Mouse (Mus musculus) lung, embryonic 15.5 days (tissue): ENCODE results near the gene Fam98a. TPM values are rescaled to one million over a fixed set of nuclear protein-coding genes. Genes with fewer than 3 reads are reported as not detected.

ENCODE experiments used
- ATAC-seq: fragments of 200-750 bp; cut with Nextera tagmentation; 2 replicates; pipeline ENCODE4 v1.8.0; 2017; ENCODE audit warnings: moderate number of reproducible peaks, borderline replicate concordance; ENCODE audit not compliant: low FRiP score, low TSS enrichment; ENCODE audit errors: extremely low read depth
- H3K27ac ChIP-seq: fragments of 300-500 bp; sonication (generic); 2 replicates; pipeline ENCODE4 v1.5.1; 2015; ENCODE audit warnings: moderate library complexity, mild to moderate bottlenecking, inconsistent platforms
- H3K27me3 ChIP-seq: fragments of 300-500 bp; sonication (generic); 2 replicates; pipeline ENCODE4 v1.6.1; 2015; ENCODE audit warnings: inconsistent platforms
- H3K36me3 ChIP-seq: fragments of 300-500 bp; sonication (generic); 2 replicates; pipeline ENCODE4 v1.6.1; 2015; ENCODE audit warnings: inconsistent platforms
- H3K4me1 ChIP-seq: fragments of 300-500 bp; sonication (generic); 2 replicates; pipeline ENCODE4 v1.6.1; 2015; ENCODE audit warnings: inconsistent platforms
- H3K4me2 ChIP-seq: fragments of 300-500 bp; sonication (generic); 2 replicates; pipeline ENCODE4 v1.6.1; 2015; ENCODE audit warnings: inconsistent platforms, mild to moderate bottlenecking, moderate library complexity
- H3K4me3 ChIP-seq: fragments of 300-500 bp; sonication (generic); 2 replicates; pipeline ENCODE4 v1.5.1; 2015; ENCODE audit warnings: mild to moderate bottlenecking, inconsistent platforms
- H3K9ac ChIP-seq: fragments of 300-500 bp; sonication (generic); 2 replicates; pipeline ENCODE4 v1.6.1; 2015; ENCODE audit warnings: inconsistent platforms
- H3K9me3 ChIP-seq: fragments of 300-500 bp; sonication (generic); 2 replicates; pipeline ENCODE4 v1.6.1; 2016; ENCODE audit warnings: inconsistent platforms
- WGBS: fragments of 180-500 bp; shearing (Covaris S2); methylation state at CpG from one replicate; pipeline ENCODE4 v1.1.7; 2015; 5-methylcytosine and 5-hydroxymethylcytosine counted together
- polyA plus RNA-seq: library from polyadenylated mRNA; unstranded; fragments of >200 nt; fragmentation: Nextera tagmentation; extraction: Ambion mirVana; gene quantifications from 2 replicates; pipeline ENCODE4 v1.2.1, GENCODE M21; 2015

The Fam98a gene
- polyA plus RNA-seq, 1 experiment from 2014 or later = 25.7 TPM

- Histone ChIP-seq H3K36me3 (no peaks in the 10 kb centered on the region), H3K27me3 (no peaks in the 10 kb centered on the region; the same call in 1 of the 2 replicates), H3K9ac (no peak overlapping the region), H3K4me1 (0 out of 2 replicates have a peak, but pooled peaks cover 6% of the 10 kb centered on the region), H3K9me3 (no peaks in the 10 kb centered on the region), H3K27ac (no peak overlapping the region), H3K4me2 (no peak overlapping the region), H3K4me3 (no peak overlapping the region)
- no peak for ATAC-seq
- WGBS = 66% methylated on average over 8 of the region's 8 CpGs
Measured at GRCm38 (mm10) chr17:75519239-75519900, 32.4 kb downstream of the Fam98a start.

- H3K9ac ChIP-seq = no peak overlapping the region
- 0 out of 2 replicates have a peak, but pooled peaks cover 3% of the 10 kb centered on the region for H3K4me1 ChIP-seq
- H3K4me3 ChIP-seq = no peak overlapping the region
- no peak for ATAC-seq
- H3K27ac ChIP-seq = no peak overlapping the region
- WGBS = 55% methylated on average over 8 of the region's 8 CpGs
- H3K9me3 ChIP-seq = no peaks in the 10 kb centered on the region
- no peak overlapping the region for H3K4me2 ChIP-seq
- no peaks in the 10 kb centered on the region for H3K36me3 ChIP-seq
- no peaks in the 10 kb centered on the region; the same call in 1 of the 2 replicates for H3K27me3 ChIP-seq
Measured at GRCm38 (mm10) chr17:75518181-75518901, 33.4 kb downstream of the Fam98a start.

- WGBS = 35% methylated on average over 4 of the region's 4 CpGs
- H3K4me1 ChIP-seq = no peaks in the 10 kb centered on the region
- no peak overlapping the region for H3K27ac ChIP-seq
- H3K36me3 ChIP-seq = no peaks in the 10 kb centered on the region
- ATAC-seq = no peak
- no peak overlapping the region for H3K4me2 ChIP-seq
- no peaks in the 10 kb centered on the region; the same call in 1 of the 2 replicates for H3K27me3 ChIP-seq
- H3K4me3 ChIP-seq = no peak overlapping the region
- no peak overlapping the region for H3K9ac ChIP-seq
- no peaks in the 10 kb centered on the region for H3K9me3 ChIP-seq
Measured at GRCm38 (mm10) chr17:75516591-75516990, 35.2 kb downstream of the Fam98a start.

- H3K4me2 ChIP-seq = no peak overlapping the region
- H3K36me3 ChIP-seq = no peaks in the 10 kb centered on the region
- H3K4me1 ChIP-seq = no peaks in the 10 kb centered on the region
- 94% methylated on average over 5 of the region's 5 CpGs for WGBS
- no peak for ATAC-seq
- no peak overlapping the region for H3K9ac ChIP-seq
- H3K27ac ChIP-seq = no peak overlapping the region
- H3K4me3 ChIP-seq = no peak overlapping the region
- no peaks in the 10 kb centered on the region for H3K27me3 ChIP-seq
- H3K9me3 ChIP-seq = no peaks in the 10 kb centered on the region
Measured at GRCm38 (mm10) chr17:75509257-75509656, 42.5 kb downstream of the Fam98a start.

GRCm38 (mm10) chr17:75506708-75507641 lies 44.8 kb downstream of the Fam98a start:
- no peak for ATAC-seq
- WGBS = 69% methylated on average over 10 of the region's 10 CpGs

GRCm38 (mm10) chr17:75506097-75506675 lies 45.6 kb downstream of the Fam98a start:
- H3K27me3 ChIP-seq = no peaks in the 10 kb centered on the region
- H3K36me3 ChIP-seq = no peaks in the 10 kb centered on the region
- H3K27ac ChIP-seq = no peak overlapping the region
- no peak overlapping the region for H3K4me2 ChIP-seq
- H3K4me1 ChIP-seq = no peaks in the 10 kb centered on the region
- no peak for ATAC-seq
- no peaks in the 10 kb centered on the region for H3K9me3 ChIP-seq
- 81% methylated on average over 10 of the region's 10 CpGs for WGBS
- H3K4me3 ChIP-seq = no peak overlapping the region
- no peak overlapping the region for H3K9ac ChIP-seq

More at GRCm38 (mm10) chr17:75506708-75507641, 44.8 kb downstream of the Fam98a start:
- no peaks in the 10 kb centered on the region for H3K9me3 ChIP-seq
- H3K4me3 ChIP-seq = no peak overlapping the region
- no peak overlapping the region for H3K4me2 ChIP-seq
- no peak overlapping the region for H3K27ac ChIP-seq
- no peaks in the 10 kb centered on the region for H3K27me3 ChIP-seq
- no peaks in the 10 kb centered on the region for H3K36me3 ChIP-seq
- H3K4me1 ChIP-seq = no peaks in the 10 kb centered on the region
- no peak overlapping the region for H3K9ac ChIP-seq

- 86% methylated on average over 5 of the region's 5 CpGs for WGBS
- H3K4me1 ChIP-seq = no peaks in the 10 kb centered on the region
- no peak overlapping the region for H3K27ac ChIP-seq
- ATAC-seq = no peak
- H3K27me3 ChIP-seq = no peaks in the 10 kb centered on the region
- no peaks in the 10 kb centered on the region for H3K36me3 ChIP-seq
- no peaks in the 10 kb centered on the region for H3K9me3 ChIP-seq
- no peak overlapping the region for H3K4me3 ChIP-seq
- H3K9ac ChIP-seq = no peak overlapping the region
- H3K4me2 ChIP-seq = no peak overlapping the region
Measured at GRCm38 (mm10) chr17:75505053-75505452, 46.7 kb downstream of the Fam98a start.

- H3K9me3 ChIP-seq = no peaks in the 10 kb centered on the region
- no peaks in the 10 kb centered on the region for H3K4me1 ChIP-seq
- 90% methylated on average over 3 of the region's 3 CpGs for WGBS
- no peak overlapping the region for H3K4me2 ChIP-seq
- H3K9ac ChIP-seq = no peak overlapping the region
- no peak overlapping the region for H3K27ac ChIP-seq
- H3K4me3 ChIP-seq = no peak overlapping the region
- H3K36me3 ChIP-seq = no peaks in the 10 kb centered on the region
- no peak for ATAC-seq
- H3K27me3 ChIP-seq = no peaks in the 10 kb centered on the region
Measured at GRCm38 (mm10) chr17:75503031-75503430, 48.7 kb downstream of the Fam98a start.

GRCm38 (mm10) chr17:75498241-75498651 lies 53.5 kb downstream of the Fam98a start:
- no peak overlapping the region for H3K4me2 ChIP-seq
- H3K36me3 ChIP-seq = no peaks in the 10 kb centered on the region
- ATAC-seq = no peak
- no peak overlapping the region for H3K9ac ChIP-seq
- H3K27me3 ChIP-seq = no peaks in the 10 kb centered on the region
- no peak overlapping the region for H3K27ac ChIP-seq
- no peaks in the 10 kb centered on the region for H3K4me1 ChIP-seq
- H3K4me3 ChIP-seq = no peak overlapping the region
- H3K9me3 ChIP-seq = no peaks in the 10 kb centered on the region
- 87% methylated on average over 6 of the region's 6 CpGs for WGBS

- no peaks in the 10 kb centered on the region for H3K9me3 ChIP-seq
- no peaks in the 10 kb centered on the region for H3K36me3 ChIP-seq
- no peaks in the 10 kb centered on the region for H3K4me1 ChIP-seq
- no peak overlapping the region for H3K4me3 ChIP-seq
- WGBS = 58% methylated on average over 4 of the region's 4 CpGs
- H3K27me3 ChIP-seq = no peaks in the 10 kb centered on the region
- no peak overlapping the region for H3K4me2 ChIP-seq
- ATAC-seq = no peak
- no peak overlapping the region for H3K9ac ChIP-seq
- no peak overlapping the region for H3K27ac ChIP-seq
Measured at GRCm38 (mm10) chr17:75495213-75495612, 56.5 kb downstream of the Fam98a start.
